Mouse (Mus musculus): ENCODE data around the gene Tdgf1.
A peak's percentile ranks its signal among the peaks of the same experiment; 100 is the strongest.

Tdgf1 gene

GRCm38 (mm10) chr9:110953550-110954461 lies 7.8 kb upstream of the Tdgf1 start:
- peak; percentile 63 for DNase-seq (ENCODE audit: extremely low spot score, low spot score)

GRCm38 (mm10) chr9:110952931-110953549 lies 7.1 kb upstream of the Tdgf1 start:
- no peak for DNase-seq (ENCODE audit: extremely low spot score, low spot score)

- no peak for DNase-seq (ENCODE audit: extremely low spot score, low spot score)
Observed at GRCm38 (mm10) chr9:110952398-110952797, 6.4 kb upstream of the Tdgf1 start.

GRCm38 (mm10) chr9:110951866-110952265 lies 5.9 kb upstream of the Tdgf1 start:
- no peak for DNase-seq (ENCODE audit: extremely low spot score, low spot score)

- no peak for DNase-seq (ENCODE audit: extremely low spot score, low spot score)
Observed at GRCm38 (mm10) chr9:110951397-110951796, 5.4 kb upstream of the Tdgf1 start, which contains the start of gene Lrrc2. Gene Lrrc2 (plus strand): TSS chr9:110951545.

GRCm38 (mm10) chr9:110950109-110950508 lies 4.2 kb upstream of the Tdgf1 start:
- DNase-seq (ENCODE audit: extremely low spot score, low spot score), result no peak

GRCm38 (mm10) chr9:110948813-110949310 lies 2.9 kb upstream of the Tdgf1 start:
- DNase-seq (ENCODE audit: extremely low spot score, low spot score), result no peak

GRCm38 (mm10) chr9:110947900-110948299 lies 1.9 kb upstream of the Tdgf1 start:
- DNase-seq (ENCODE audit: extremely low spot score, low spot score), result no peak

GRCm38 (mm10) chr9:110947261-110947661 lies 1.3 kb upstream of the Tdgf1 start:
- DNase-seq (ENCODE audit: extremely low spot score, low spot score), result no peak

GRCm38 (mm10) chr9:110946548-110947044 lies 638 bp upstream of the Tdgf1 start:
- DNase-seq (ENCODE audit: extremely low spot score, low spot score), result peak; percentile 52

GRCm38 (mm10) chr9:110945343-110945742 lies 615 bp downstream of the Tdgf1 start:
- no peak for DNase-seq (ENCODE audit: extremely low spot score, low spot score)

- no peak for DNase-seq (ENCODE audit: extremely low spot score, low spot score)
Observed at GRCm38 (mm10) chr9:110944265-110944664, 1.7 kb downstream of the Tdgf1 start.

- no peak for DNase-seq (ENCODE audit: extremely low spot score, low spot score)
Observed at GRCm38 (mm10) chr9:110937506-110938490, 8.2 kb downstream of the Tdgf1 start.

GRCm38 (mm10) chr9:110935941-110936340 lies 10.0 kb downstream of the Tdgf1 start:
- no peak for DNase-seq (ENCODE audit: extremely low spot score, low spot score)

GRCm38 (mm10) chr9:110933850-110934437 lies 12.0 kb downstream of the Tdgf1 start:
- DNase-seq (ENCODE audit: extremely low spot score, low spot score), result no peak

GRCm38 (mm10) chr9:110931573-110931972 lies 14.4 kb downstream of the Tdgf1 start:
- no peak for DNase-seq (ENCODE audit: extremely low spot score, low spot score)

- peak; percentile 81 for DNase-seq (ENCODE audit: extremely low spot score, low spot score)
Observed at GRCm38 (mm10) chr9:110922759-110923158, 23.2 kb downstream of the Tdgf1 start.

GRCm38 (mm10) chr9:110920665-110921419 lies 25.1 kb downstream of the Tdgf1 start:
- no peak for DNase-seq (ENCODE audit: extremely low spot score, low spot score)

GRCm38 (mm10) chr9:110916786-110917185 lies 29.2 kb downstream of the Tdgf1 start, which contains the start of gene Fam240a:
Gene Fam240a (minus strand): TSS chr9:110916861.
- DNase-seq (ENCODE audit: extremely low spot score, low spot score), result no peak

GRCm38 (mm10) chr9:110915466-110915865 lies 30.5 kb downstream of the Tdgf1 start:
- no peak for DNase-seq (ENCODE audit: extremely low spot score, low spot score)

All from neural tube, embryonic 10.5 days (tissue).